Mouse (Mus musculus) inflammation-experienced regulatory T-cells, adult 6 months (primary cell): ENCODE measurements around the gene Ssc5d. TPM values are rescaled to one million over a fixed set of nuclear protein-coding genes. Genes with fewer than 3 reads are reported as not detected.

Experiments
- ATAC-seq: one replicate; pipeline ENCODE4 v1.8.0; 2017
- polyA plus RNA-seq, 3 experiments: library from polyadenylated mRNA; unstranded; fragments of 100-300 nt; shearing (Covaris generic); gene quantifications; one replicate each; pipeline ENCODE4 v1.2.1; 2017

The Ssc5d gene
- polyA plus RNA-seq, 3 experiments from 2014 or later, result not detected

DNA sequence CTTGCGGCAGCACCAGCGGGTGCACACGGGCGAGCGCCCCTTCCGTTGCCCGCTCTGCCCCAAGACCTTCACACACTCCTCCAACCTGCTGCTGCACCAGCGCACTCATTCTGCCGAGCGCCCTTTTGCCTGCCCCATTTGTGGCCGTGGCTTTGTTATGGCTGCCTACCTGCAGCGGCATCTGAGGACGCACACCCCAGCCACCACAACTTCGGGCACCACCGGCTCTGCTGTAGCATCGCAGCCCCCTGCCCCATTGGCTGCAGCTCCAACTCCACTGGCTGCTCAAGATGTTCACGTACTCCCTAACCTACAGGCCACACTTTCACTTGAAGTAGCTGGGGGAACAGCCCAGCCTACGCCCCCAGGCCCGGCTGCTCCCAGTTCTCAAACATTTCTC is 5.1 kb upstream of the Ssc5d start:
- no peak for ATAC-seq

DNA sequence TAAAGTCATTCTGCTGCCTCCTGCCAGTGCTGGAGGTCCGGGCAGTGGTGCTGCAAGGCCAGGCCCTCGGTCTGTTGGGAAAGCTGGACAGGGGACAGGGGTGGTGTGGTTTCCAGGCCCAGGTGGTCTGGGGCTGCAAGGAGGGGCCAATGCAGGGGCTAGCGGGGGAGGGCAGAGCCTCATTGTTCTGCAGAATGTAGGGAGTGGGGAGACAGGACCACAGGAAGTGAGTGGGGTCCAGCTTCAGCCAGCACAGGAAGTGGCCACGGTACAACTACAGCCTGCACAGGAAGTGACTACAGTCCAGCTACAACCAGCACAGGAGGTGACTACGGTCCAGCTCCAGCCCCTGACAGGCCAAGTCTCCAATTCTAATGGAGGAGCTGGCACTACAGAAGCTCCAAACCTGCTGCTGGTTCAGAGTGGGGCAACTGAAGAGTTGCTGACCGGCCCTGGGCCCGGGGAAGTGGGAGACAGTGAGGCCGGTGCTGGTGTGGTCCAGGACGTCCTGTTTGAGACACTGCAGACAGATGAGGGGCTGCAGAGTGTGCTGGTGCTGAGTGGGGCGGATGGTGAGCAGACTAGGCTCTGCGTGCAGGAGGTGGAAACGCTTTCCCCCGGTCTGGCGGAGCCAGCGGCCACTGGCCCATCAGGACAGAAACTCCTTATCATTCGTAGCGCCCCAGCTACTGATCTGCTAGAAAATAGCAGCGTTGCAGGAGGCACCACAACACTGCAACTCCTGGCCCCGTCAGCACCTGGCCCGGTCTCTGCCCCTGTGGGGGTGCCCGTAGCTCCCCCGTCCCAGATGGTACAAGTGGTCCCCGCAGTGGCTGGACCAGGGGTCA is 4.4 kb upstream of the Ssc5d start:
- no peak for ATAC-seq

DNA sequence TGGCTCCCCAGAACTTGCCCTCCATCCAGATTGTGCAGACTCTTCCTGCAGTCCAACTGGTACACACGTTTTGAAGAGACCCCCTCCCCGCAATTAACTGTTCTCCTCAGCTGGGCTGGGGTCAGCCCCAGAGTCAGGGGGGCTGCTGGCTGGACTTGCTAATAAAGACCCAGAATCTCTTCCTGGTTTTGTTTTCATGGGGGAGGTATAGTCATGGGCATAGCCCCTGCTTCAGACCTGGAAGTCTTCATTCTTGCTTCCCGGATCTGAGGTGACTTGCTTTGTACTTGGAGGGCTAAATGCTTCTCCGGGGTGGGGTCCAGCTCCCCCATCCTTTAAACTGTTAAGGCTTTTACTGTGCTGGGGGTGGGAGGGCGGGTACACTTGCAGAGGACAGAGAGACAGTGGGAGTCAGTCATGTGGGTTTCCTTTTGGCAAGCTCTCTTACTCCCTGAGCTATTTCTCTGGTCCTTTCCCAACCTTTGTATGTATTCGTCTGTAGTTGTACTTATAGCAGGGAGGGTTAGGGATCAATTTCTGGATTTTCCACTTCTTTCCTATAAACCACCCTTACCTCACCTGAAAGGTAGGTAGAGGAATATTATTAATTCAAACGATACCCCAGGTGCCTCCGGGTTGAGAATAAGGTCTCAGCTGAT is 3.6 kb upstream of the Ssc5d start, which contains the start of gene Nat14:
Gene Nat14 (plus strand): TSS at position 205 of the 659 bp plus-strand sequence.
- no peak for ATAC-seq

DNA sequence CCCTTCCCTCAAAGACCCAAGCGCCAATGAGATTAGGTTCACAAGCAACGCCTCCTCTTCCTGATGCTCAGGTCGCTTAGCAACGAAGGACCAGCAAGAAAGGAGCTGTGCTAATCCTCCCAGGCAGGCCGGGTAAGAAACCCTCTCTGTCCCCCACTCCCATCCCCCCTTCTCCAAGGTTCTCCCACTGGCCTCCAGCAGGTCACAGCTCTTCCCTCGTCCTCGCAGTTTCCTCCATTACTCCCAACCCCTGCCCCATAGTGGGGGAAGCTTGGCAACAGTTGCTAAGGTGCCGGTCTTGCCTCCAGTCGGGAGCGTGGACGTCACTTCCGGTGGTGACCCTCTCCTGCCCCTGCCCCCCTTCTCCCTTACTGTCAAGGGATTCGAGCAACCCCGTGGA is 3.1 kb upstream of the Ssc5d start:
- ATAC-seq, result peak; percentile 73

DNA sequence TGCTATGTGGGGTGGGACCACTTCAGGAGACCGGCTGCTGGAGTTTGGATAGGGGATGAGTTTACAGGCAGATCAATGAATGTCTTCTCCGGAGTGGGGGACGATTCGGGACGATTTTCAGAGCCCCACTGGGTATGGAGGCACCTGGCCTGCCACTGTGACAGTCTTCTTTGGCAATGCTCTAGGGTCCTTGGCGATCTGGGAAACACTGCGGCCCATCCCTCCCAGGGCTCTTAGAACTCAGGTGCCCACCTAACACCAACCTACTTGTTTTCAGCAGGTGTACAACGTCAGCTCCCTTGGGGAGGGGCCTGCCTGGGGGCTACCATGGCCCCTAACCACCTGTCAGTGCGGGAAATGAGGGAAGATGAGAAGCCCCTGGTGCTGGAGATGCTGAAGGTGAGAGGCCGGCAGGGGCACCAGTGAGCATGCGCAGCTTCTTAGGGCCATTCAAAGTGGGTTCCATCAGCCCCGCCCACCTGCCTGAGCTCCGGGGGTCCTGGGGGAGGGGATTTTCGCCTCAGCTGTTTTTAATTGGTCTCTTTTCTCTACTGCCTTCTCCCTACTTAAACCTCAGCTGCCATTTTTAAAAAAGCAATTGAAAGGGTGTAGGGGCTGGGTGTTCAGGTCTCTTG is 2.5 kb upstream of the Ssc5d start:
- no peak for ATAC-seq

DNA sequence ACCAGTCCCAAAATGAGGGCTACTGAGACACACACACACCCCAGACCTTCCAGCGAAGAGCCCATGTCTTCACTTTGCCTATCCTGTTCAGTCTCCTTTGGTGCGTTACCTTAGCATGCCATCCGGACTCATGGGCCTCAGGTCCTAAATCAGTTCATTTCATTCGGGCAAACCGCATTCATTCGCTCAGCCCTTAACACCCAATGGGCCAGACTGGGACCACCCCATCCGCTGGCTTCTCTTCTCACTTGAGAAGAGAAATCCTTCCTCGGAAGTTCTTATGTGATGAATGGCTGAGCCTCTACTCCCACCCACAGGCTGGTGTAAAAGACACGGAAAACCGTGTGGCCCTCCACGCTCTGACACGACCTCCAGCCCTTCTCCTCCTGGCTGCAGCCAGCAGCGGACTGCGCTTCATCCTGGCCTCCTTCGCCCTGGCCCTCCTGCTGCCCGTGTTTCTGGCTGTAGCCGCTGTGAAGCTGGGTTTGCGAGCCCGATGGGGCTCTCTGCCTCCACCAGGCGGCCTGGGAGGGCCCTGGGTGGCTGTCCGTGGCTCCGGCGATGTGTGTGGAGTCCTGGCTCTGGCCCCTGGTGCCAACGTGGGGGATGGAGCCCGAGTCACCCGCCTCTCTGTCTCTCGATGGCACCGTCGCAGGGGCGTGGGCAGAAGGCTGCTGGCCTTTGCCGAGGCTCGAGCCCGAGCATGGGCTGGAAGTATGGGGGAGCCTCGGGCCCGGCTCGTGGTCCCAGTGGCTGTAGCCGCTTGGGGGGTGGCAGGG is 1.8 kb upstream of the Ssc5d start:
- ATAC-seq, result peak; percentile 7

DNA sequence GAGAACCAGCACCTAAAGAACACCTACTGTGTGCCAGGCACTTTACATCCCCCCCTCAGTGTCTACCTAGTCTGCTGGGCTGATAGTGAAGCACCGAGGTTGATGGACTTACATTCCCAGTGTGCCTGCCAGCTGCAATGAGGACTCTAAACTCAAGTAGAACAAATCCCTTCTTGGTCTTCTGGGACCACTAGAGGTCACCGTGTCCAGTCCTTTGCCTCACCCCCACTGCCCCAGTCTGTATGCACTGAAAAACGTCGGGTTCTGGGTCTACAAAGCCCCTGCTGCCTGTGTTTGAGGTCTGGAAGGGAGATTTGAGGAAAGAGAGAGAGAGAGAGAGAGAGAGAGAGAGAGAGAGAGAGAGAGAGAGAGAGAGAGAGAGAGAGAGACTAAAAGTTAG is 1.1 kb upstream of the Ssc5d start:
- no peak for ATAC-seq

DNA sequence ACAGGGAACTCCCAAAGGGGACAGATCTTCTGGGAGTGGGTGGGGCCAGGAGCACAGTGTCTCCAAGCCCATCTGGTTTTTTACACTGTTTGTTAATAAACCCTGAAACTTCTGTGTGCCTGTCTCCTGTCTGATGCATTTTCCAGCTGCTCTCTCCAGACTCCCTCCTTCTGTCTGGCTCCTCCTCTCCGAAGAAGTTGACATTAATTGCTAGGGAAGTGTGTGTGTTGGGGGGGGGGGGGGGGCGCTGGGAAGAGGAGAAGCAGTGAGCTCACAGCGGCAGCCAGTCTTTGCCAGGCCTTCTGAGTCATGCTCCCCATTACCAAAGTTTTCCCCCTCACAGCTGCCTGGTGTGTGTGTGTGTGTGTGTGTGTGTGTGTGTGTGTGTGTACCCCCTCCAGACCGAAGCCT is 689 bp upstream of the Ssc5d start:
- no peak for ATAC-seq

DNA sequence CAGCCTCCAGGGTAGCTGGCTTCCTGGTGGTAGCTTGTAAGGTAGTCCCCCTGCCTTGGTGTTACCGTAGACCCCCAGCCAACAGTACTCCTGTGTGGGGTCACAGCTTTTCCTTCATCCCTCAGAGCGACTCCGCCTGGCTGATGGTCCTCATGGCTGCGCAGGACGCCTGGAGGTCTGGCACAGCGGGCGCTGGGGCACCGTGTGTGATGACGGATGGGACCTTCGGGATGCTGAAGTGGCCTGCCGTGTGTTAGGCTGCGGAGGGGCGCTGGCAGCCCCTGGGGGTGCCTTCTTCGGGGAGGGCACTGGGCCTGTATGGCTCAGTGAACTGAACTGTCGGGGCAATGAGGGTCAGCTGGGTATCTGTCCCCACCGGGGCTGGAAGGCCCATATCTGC is 1.3 kb downstream of the Ssc5d start:
- no peak for ATAC-seq

DNA sequence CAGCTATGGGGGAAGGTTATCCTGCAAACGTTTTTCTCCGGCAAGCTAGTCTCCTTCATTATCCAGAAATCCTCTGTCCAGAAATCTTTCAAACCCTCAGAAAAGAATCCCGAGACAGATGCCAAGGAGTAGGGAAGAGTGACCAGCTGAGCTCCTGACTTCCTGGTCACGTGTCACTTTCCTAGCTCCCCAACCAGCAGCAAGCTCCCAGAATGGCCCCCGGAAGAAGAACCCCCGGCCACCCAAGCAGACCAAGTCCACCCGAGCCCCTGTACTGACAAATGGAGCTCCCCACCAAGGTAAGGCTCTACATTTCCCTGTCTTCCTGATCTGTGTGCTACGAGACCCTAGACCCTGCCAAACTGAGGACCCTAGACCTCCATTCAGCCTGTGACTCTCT is 2.1 kb downstream of the Ssc5d start:
- no peak for ATAC-seq

DNA sequence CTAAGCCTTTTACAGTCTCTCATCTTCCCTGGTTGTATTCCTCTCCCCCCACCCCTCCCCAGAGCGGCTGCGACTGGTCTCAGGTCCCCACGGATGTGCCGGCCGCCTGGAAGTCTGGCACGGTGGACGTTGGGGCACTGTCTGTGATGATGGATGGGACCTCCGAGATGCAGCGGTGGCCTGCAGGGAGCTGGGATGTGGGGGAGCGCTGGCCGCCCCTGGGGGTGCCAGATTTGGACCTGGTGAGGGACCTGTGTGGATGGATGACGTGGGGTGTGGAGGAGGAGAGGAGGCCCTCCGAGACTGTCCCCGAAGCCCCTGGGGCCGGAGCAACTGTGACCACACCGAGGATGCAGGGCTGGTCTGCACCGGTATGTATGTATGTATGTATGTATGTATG is 2.7 kb downstream of the Ssc5d start:
- ATAC-seq, result no peak

DNA sequence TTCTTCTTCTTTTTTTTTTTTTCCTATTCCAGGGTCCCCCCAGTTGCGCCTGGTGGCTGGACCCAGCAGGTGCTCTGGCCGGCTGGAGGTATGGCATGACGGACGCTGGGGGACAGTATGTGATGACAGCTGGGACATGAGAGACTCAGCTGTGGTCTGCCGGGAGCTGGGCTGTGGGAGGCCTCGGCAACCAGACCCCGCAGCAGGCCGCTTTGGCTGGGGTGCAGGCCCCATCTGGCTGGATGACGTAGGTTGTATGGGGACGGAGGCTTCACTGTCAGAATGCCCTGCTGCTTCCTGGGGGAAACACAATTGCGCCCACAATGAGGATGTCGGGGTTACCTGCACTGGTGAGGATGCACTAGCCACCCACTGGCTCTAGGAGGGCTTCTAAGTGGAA is 7.5 kb downstream of the Ssc5d start:
- no peak for ATAC-seq

DNA sequence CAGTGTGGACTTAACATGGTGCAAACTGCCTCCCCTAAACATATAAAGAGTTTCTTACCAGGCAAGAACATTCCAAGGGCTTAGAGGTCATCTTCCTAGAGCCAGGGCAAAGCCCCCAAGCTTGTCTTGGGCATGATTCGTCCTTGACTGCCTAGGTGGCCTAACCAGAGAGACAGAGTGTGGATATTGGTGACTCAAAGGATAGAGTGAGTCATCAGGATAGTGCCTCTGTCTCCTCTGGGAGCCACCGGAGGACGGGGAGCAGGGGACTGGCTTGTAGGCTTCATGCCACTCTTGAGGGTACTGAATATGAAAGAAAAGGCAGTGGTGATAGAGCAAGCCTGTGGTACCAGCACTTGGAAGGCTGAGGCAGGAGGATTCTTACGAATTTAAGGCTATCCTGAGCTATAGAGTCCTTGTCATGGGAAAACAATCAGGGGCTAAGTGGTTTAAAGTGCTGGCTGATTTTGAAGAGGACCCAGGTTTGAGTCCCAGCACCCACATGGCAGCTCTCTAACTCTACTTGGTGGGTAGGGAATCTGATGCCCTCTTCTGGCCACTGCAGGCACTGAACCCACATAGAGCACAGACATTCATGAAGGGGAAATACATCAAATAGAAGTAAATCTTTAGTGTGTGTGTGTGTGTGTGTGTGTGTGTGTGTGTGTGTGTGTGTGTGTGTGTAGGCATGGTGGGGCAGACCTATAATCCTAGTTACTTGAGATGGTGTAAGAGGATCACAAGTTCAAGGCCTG is 8.8 kb downstream of the Ssc5d start:
- no peak for ATAC-seq

DNA sequence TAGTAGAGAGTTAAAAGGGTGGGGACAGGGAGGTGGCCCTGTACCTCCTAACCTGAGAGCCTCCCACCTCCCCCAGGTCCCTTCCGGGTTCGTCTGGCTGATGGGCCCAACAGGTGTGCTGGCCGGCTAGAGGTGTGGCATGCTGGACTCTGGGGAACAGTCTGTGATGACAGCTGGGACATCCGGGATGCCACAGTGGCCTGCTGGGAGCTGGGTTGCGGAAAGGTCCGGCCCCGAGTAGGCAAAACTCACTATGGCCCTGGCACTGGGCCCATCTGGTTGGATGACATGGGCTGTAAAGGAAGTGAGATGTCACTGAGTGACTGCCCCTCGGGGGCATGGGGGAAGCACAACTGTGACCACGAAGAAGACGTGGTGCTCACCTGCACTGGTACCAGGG is 11.2 kb downstream of the Ssc5d start:
- no peak for ATAC-seq

DNA sequence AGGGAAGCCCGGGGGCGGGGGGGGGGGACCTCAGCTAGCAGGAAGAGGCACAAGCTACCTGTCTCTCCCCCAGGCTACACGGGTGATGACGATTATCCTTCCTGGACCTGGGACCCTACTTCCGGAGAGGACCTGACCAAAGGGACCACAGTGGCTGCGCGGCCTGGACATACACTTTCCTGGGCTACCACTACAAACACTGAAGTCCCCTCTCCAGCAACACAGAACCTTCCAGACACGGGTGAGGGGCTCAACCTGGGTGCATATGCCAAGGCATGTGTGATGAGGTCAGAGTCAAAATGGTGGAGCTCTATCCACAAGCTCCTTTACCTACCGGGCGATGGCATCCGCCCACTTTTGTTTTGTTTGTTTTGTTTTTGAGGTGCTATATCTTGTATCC is 11.8 kb downstream of the Ssc5d start:
- ATAC-seq, result no peak

DNA sequence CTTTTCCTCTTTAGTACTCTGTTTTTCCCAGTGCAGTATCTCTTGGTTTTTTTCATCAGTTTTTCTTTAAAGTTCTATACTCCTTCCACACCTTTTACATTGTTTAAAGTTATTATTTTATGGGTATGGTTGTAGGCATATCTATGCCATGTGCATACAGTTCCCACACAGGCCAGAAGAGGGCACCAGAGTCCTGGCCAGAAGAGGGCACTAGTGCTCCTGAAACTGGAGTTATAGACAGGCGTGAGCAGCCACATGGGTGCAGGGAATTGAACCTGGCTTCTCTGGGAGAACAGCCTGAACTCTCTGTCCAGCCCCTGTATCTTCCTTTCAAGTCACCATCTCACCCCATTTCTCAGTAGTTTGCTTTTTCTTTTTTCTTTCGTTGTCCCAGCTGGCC is 12.9 kb downstream of the Ssc5d start:
- ATAC-seq, result peak; percentile 23

DNA sequence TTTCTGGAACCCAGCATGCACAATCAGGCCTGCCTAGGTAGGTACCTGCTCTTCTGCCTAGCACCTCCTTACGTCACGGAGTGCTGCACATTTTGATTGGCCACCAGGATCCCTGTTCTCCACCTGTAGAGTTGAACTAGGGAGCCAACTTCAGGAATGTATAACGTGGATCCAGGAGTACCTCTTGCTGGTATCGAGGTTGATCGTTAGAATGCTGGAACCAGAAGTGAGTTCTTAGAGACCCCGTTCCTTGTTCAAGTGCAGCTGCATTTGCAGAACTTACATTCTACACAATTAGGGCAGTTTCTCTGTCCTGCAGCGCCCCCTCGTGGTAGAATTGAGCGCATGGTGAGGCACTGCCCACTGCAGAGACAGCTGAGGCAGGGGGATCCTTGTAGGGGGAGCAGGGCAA is 14.5 kb downstream of the Ssc5d start:
- ATAC-seq, result peak; percentile 57

DNA sequence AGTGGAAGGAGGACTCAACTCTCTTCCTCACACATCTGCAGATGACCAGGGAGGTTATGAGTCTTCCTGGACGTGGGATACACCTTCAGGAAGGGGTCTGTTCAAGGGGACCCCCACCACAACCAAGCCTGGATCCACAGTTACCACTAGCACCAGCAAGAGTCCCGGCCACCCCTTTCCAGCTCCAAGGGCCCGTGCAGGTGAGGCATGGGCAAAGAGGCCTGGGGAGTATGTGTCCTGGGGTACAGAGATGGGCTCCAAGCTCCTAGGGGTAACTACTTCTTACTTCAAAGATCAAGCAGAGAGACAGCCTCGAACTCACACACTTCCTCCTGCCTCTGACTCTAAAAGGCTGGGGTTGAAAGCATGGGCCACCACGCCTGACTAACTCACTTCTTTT is 17.1 kb downstream of the Ssc5d start:
- no peak for ATAC-seq

DNA sequence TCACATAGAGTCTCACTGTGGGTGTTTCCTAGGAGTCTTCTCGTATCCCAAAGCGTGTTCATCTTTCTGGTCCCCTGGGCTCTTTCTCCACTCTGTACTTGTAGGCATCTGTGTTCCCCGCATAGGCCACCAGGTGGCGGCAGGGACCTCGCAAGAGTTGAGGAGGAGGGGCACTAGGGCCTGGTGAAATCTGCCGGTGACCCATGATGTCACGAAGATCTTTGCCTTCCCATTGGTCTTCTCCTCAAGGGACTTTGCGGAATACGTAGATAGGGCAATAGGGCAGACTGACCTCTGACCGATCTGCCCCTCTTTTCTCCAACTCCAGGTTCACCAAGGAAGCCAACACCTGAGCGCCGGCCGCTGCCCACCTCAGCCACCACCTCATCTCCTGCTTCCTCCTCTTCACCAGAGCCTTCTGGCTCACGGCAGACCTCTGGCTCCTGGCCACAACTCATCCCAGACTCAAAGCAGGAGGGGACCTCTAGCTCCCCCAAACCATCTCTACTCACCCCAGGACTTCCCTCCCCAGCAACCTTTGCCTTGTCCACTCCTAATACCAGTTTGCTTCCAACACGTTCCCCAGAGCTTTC is 17.7 kb downstream of the Ssc5d start:
- ATAC-seq, result peak; percentile 93

DNA sequence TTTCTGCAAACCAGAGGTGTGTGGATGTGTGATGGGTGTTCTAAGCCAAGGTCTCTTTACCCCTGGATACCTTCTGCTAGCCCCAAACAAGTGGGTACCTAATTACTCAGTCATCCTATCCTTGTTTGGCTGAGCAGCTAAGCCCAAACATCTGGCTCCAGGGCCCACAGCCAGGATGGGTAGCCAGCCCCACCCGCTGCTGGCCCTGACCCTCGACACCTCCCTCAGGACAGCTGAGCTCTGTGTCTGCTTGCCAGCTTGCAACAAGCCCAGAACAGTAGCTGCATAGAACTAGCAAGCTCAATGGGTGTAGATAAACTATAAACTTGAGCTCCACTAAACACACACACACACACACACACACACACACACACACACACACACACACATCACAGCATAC is 22.3 kb downstream of the Ssc5d start:
- ATAC-seq, result no peak

DNA sequence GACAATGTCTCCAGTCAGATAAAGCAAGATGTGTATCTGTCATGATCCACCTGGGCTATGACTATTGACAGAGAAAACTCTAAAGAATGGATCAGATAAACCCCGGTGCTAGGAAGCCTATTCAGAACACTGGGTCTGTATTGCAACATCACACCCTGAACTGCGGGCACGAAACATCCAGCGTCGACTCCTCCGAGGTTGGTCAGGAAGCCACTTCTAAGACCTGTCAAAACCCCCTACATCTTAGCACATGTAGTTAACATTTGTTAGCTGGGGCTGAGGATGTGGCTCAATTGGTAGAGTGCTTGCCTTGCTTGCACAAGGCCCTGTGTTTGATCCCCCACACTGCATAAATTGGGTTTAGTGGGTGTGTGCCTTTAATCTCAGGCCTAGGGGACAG is 22.8 kb downstream of the Ssc5d start:
- peak; percentile 80 for ATAC-seq
